Mouse (Mus musculus) adrenal gland, postnatal 10 days (tissue): ENCODE data around the gene Cer1. TPM values are rescaled to one million over a fixed set of nuclear protein-coding genes. Genes with fewer than 3 reads are reported as not detected.

Experiments used
- DNase-seq: peaks from one replicate; pipeline ENCODE4 v3.0.0; 2021; ENCODE audit warnings: mixed read lengths
- long read RNA-seq, 2 experiments: library from polyadenylated mRNA; stranded (forward); transcript quantifications; one replicate each; pipeline ENCODE4 v2.0.0; 2021
- total RNA-seq, 2 experiments: library from RNA; stranded (reverse); gene quantifications; 2 replicates each; pipeline ENCODE4 v1.2.3; 2021

Gene Cer1
- not detected for total RNA-seq
- long read RNA-seq, experiment 1, result 0 reads
- long read RNA-seq, experiment 2, result 0 reads

DNA sequence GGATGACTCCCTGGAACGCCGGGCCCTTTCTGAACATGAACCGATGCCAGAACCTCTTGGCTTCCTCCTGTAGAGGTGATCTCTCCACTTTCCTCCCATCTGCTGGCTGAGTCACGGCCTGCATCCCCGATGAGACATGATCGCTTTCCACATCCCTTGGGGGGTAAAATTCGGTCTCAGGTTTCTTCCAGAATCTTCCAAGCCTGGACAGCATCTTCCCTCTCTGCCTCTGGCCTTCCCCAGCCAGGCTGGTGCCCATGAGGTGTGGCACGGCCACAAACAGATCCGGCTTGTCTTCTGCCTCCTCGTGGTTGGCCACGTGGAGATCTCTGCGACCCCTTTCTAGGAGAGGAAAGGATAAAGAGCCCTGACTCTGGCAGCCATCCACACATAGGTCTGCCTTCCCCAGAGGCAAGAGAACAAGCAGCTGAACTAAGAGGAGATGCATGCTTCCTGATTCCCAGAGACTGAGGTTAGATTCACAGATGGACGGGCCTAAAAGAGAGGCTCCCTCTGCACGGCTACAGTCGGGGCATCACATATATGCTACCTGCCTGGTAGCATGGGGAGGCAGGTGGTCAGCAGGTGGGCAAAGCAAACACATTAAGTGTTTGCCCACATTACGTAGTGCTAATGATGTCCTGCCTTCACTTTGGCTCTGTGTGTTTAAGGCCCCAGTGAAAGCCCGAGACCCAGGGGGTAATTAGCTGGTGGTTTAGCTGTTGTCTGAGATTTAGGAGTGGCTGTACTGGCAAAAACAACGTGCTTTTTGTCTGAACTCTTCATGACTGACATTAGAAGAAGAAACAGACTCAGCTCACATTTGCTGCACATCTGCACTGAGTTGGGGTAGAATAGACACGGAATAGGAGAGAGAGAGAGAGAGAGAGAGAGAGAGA lies at the start of gene Cer1:
Gene Cer1 (minus strand): TSS at position 513 of the 899 bp plus-strand sequence.
- no peak for DNase-seq

DNA sequence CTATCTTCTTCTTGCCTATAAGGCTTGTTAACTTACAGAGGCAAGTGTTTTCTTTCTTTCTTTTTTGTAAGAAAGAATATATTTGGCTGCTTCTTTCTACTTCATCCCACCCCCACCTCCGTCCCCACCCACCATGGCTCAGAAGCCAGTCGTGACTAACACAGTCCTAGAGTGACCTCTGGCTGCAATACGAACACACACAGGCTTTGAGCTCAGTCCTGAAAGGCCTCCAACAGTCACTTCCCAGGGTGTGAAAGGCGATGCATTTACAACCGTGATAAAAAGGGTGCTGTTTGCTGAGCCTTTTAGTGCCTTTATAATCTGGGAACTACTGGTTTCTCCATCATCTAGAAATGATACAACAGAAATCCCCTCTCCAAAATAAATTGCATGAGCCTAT lies 49.4 kb upstream of the Cer1 start:
- DNase-seq, result peak; percentile 34

DNA sequence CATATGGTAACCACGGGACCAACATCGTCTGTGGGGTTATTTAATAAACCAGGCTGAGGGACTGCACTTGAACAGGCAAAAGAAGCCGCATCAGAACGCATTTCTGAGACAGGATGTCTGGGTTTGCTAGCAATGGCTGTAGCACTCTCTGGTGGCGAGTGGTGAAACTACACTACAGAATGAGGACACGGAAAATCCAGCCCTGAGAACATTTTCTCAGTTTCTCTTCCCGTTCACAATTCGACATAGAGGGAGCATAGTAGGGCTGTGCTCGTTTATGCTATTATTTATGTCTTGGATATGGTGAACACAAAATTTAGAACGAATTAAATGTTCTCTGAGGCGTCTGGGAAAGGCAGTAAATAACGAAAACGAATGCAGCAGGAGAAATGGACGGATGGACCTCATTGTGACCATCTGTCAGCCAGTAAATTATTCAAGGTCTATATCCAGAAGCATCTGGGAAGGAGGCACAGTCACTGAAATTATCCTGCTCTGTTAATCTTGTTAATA lies 48.8 kb upstream of the Cer1 start:
- peak; percentile 83 for DNase-seq

DNA sequence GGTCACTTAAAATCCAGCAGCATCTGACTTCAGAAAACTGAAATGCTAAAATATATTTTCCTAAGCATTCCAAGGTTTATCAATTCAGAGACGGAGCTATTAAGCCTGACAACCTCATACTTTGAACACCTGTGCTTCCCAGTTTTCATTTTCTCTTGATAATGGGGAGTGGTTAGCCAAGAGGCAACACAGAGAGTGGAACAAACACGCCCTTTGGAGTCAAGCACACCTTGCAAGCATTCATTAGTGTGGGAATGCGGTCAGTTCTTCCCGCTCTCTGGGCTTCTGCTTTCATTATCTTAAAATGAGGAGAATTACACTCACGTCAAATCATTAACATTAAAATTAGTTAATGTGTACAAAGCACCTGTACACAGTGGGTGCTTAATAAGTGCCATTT lies 45.1 kb upstream of the Cer1 start:
- DNase-seq, result no peak

DNA sequence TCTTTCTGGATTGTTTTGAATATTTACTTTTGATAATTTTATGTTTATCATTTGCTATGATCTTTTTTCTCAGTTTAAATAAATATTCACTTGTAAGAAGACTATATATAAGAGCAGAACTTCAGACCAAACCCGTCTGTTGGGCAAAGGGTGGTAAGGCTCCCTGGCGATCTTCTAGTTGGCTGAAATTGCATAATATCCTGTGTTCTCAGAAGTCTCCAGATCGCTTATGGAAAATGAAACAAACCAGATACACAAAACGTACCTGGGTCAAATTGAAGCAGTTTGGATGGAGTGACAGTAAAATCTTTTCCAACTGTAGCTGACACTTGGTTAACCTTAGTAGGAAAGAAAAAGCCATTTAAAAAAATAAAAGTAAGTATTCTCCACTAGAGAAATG lies 37.0 kb upstream of the Cer1 start:
- DNase-seq, result no peak

DNA sequence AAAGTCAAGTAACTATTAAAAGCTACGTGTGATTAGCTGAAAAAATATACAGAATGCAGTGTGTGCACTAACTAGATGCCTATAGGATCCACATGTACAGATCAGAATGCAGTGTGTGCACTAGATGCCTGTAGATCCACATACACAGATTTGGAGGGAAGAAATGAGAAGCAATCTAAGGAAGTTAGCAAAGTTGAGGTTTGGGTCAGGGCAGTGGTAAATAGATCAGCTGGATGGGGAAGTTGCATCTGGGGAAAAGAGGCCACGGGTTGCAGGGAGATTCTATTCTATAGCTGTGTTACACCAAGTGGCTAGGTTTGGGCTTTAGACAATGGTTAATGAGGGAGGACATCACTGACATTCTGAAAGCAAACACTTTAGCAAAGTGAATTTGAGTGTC lies 33.7 kb upstream of the Cer1 start:
- DNase-seq, result no peak

DNA sequence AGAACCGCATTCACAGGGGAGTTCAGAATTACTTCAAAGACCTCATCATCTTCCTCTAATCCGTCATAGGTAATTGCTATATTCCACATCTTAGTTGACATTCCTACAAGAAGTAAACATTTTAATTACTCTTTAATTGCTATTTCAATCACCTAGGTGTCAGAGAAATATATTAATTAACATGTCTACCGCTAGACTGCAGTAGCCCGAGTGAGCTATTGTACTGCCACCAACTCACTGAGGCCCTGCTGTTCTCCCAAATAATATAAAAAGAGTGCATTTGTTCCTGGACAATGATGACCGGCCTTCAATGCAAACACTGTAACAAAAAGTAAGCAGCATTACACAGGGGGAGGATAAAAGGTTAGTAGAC lies 31.7 kb upstream of the Cer1 start:
- no peak for DNase-seq

DNA sequence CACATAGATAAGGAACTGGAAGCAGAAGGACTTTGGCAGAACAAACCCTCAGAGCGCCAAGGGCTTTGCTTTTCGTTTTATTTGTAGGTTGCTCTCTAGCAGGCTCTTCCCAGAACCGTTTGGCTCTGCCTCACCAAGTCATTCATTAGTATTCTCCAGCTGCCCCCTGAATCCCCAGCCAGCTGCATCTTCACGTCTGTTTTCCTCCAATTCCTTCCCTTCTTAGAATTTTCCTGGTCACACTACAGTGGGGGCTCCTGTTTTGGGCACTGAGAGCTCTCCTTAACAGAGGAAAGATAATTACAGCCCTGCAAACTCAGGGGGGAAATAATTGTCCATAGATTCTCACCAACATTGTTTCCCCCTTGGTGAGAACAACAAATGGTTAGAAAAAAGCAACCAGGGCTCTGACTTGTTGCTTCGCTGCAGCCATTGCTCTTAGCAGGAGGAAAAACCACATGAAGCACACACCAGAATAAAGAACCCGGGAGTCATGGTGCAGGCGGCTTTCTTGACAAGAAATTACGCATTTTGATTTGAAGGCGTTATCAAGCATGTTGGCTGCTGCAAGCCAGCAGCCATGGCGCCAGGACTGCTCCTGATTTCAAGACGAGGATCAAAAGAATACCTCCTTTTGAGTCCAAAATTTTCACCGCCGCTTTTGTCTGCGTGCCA lies 31.2 kb upstream of the Cer1 start:
- DNase-seq, result peak; percentile 11

DNA sequence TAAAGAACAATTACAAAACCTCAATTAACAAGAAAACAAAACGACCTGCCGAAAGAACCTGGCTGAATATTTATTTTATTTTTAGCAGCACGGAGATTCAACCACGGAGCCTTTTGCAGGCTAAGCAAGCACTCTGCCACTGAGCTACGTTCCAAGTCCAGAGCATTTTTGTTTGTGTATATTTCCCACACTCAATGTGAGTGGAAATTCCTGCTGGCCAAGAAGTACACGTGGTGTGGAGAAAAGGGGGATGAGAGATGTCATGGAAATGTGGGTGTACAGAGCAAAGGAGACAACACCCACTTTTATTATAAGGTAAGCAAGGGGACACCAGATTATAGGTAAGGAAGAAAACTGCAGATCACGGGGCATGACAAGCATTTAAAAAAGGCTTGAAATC lies 30.6 kb upstream of the Cer1 start:
- DNase-seq, result no peak

DNA sequence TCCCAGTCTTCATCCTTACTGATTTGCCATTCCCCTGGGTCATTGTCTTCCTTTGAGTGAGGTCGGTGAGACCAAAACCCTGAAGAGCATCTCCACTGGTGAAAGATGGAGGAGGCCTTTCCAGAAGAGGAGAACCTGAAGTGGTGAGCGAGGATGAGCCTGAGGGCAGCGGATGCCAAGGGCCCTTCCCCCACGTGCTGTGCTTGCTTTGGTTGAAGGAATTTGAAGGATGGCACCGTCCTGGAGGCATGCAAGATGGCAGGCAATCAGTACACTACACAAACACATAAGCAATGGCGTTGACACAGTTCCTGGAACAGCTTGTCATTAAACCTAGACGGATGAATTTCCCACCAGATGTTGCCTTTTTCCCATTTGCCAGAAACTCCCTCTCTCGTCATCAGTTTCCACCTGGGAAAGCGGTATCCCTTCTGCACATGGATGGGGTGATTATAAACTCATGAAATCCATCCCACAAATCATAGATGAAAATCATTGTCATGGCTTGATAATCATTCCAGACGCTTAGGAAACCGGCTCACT lies 29.7 kb upstream of the Cer1 start:
- DNase-seq, result no peak

DNA sequence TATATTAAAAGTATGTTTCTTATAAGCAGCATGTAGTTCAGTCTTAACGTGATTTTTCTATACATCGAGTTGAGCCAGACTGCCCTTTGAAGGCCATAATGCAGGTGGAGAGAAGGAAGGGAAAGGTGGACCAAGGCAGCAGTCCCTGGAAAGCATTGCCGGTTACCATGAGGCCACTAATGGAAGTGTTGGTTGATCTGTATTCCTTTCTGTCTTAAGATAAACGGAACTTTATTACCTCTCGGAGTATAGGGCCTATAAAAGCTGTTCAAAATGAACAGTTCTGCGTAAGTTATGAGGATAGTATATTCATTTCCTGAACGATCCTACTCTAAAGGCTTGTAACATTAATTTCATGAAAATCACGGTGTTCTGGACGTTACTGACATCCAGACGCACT lies 10.3 kb upstream of the Cer1 start:
- no peak for DNase-seq

DNA sequence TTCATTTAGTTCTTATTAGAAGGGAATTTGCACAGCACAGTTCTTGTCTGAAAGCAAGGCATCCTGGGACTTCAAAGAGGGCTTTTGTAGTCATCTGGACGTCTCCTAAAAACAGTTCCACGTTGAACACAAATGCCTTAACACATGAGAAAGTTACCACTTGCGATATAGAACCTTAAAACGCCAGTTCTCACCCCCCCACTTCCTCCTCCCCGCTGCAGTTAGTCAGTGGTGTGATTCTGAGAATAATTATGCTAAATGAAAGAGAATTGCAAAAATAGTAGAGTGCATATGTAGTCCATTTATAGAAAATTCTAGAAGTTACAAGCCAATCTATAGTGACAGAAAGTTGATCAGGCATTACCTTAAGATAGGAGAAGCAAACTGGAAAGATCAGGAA lies 7.3 kb upstream of the Cer1 start:
- no peak for DNase-seq

DNA sequence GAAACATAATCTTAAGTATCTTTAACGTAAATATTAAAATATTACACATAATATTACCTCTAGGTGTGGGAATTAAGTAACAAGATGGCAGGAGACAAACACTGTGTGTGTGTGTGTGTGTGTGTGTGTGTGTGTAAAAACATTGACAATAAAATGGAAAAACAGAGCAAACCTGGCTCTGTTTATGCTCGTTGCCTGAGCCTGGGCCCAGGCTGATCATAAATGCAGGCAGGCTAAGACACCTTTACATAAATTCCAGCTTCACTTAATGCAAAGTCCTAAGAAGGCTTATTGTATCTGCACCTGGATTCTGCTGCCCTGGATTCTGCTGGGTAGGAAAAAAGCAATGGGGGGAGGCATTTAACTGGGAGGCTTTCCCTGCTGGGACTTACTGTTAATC lies 6.6 kb upstream of the Cer1 start:
- no peak for DNase-seq

DNA sequence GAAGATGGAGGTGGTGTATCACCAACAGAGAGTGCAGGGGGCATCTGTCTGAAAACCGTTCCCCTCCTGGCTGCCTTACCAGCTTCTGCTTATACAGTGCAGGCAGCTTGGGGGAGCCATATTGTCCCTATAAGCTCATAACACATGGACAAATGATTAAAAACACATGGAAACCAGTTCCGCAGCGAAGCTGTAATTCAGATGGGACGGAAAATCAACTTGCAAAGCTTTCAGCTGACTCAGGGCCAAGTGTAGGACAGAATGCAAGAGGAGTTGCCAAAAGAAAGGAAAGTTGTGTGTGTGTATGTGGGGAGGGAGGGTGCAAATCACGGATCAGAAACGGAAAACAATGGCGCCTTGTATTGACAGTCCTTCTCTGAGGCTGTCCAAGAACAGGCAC lies 6.1 kb upstream of the Cer1 start:
- no peak for DNase-seq

DNA sequence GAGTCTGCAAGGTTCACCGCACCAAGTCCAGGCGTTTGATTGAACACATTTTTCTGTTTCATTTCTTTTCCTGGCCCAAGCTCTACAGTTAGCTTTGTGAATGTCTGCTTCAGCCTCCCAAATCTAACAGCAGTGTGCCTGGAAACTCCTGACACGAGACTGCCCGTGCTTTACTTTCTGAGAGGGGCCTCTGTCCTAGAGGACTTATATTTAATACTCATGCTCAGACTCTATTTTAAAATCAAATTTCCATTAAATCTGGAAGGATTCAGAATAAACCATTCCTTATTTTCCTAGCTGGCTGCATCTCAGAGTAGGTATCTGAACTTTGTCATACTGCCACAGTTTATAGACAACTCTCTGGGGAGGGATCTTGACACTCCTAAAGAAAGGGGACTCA lies 5.6 kb upstream of the Cer1 start:
- DNase-seq, result no peak

DNA sequence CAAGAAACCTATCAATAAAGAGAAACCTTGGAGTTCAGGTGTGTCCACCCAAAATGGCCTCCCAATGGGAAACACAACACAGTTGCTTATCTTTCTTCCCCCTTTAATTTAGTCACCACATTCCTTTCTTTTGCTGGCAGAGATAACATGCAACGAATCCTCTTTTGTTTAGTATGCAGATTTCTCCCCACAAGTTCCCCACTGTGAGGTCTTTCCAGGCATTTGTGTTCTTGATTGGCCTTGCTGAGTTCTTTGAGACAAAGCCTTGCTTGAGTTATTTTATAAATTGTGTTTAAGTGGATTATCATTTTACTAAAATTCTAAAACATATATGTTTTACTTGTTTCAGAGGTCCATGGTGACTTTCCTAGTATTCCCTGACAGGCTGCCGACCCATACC lies 1.2 kb upstream of the Cer1 start:
- no peak for DNase-seq

DNA sequence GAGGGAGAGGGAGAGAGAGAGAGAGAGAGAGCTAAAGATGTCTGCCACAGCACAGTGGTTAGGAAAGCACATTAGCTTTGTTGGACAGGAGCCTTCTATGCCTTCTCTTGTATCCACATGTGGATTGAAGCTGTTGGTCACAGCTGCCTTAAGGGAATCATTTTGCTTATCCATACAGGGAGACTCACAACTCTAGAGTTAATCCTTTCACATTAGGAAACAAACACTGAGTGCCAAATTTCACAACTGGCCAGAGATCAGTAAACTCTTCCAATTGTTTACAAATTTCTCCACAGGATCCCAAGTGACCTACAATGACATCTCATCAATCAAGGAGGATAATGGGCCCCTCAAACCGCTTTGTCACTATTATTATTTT lies 576 bp upstream of the Cer1 start:
- DNase-seq, result no peak

DNA sequence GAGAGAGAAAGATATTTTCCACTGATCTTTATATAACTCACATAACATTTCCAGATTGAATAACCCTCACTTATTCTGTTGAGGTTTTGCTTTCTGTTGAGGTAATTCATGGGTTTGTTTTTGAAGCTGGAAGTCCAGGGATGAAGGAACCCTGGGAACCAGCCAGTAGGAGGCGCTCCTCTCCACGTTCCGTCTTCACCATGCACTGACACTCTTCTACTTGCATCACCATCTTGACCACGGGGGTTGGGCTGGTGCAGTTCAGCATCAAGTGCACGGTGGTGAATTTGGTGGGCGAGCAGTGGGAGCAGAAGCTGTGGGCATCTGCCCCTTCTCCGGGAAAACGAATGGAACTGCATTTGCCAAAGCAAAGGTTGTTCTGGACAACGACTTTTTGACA lies 2.4 kb downstream of the Cer1 start:
- DNase-seq, result no peak

DNA sequence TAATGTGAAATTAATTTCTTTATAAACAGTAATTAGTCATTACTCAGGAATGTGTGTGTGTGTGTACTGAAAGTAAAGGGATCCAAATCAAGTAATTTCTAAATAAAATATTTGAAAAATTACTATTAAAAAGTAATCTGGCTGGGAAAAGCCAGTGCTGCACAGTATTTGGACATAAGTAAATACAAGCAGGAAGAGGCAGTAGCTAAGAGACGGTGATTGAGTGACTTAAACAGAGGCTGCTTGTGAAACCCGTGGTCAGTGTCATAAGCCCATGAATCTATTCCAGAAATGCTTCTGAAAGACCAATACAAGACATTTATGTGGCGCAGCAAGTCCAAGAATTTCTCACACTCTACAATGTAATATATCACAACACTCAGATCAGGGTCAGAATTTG lies 3.6 kb downstream of the Cer1 start:
- DNase-seq, result no peak

DNA sequence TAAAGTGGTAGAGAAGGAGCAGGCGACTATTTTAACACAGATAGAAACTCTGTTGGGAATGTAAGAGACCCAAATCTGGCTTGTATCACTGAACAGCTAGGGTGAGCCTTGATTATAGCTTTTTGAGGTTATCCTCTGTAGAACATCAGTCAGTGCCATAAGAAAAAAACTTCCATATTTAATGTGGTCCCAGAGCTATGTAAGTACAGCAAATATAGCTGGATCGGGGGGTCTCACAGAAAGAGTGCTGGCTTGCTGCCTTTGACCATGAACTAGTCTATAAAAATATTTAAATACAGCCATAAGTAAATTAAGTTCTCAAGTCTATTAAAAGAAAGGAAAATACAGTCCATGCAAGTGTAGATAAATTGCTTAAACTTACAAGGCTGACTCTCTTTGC lies 4.7 kb downstream of the Cer1 start:
- DNase-seq, result no peak

DNA sequence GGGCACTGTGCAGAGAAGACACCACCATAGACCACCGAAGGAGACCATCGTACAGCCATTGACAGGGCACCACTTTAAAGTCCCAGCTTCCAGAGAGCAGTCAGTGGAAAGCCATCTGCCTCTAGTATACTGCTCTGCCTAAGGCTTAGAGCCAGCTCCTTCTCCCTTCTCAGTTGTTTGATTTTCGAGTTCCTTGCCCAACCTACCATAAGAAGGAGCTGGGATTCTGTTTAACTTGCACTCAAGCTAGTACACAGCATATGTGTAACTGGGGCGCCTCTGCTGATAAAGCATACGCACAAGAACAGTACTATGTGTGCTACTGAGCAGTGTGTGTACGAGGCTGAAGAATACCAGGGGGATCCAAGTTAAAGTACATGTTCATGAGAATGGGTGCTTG lies 5.8 kb downstream of the Cer1 start:
- DNase-seq, result no peak

DNA sequence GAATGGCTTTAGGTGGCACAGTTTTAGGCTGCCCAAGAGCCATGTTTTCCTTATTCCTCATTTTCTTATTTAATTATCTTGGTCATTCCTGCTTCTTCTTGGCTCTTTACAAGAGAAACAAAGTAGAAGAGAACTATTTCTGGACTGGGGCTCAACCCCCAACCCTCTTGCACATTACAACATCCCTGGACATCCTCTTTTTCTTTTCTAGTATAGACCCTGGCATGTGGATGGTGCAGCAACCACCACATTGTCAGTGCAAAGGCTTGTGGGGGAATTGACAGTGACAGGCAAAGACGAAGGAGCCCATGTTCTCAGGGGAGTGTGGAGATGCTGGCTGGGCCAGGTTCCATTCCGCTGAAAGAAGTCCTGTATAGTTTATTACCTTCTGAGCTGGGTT lies 8.3 kb downstream of the Cer1 start:
- DNase-seq, result no peak

DNA sequence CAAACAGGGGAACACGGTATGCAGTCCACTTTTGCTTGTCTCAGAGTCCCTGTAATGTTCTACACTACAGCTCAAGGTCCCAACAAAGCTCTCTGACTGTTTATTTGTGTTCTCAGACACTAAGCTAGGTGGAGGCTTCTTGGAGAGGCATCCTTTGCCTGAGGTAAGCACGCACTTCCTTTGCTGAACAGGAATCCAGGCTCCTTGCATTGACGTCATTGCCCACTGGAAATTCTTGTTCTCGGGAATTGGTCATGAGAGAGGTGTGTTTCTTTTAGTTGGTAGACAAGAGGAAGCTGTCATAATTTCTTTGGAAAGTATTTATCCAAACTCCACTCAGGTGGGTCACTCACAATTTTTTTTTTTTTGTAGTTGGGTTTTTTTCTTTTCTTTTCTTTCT lies 9.4 kb downstream of the Cer1 start:
- no peak for DNase-seq

DNA sequence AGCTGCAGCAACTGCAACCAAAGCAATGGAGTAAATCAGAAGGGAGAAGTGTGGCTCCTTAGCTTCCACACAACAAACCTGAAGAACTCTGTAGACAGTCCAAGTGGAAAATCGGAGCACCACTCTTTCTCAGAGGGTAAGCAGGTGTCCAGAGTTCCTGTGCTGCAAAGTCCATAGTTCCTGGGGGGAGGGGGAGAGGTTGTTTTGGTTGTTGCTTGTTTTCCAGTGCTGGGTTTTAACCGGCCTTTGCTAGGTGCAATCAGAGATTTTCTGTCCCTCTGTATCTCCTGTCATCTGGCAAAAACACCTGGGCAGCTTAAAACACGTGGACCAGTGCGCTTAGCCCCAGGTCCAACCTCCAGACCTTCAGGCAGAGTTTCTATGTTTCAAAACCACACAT lies 10.2 kb downstream of the Cer1 start:
- DNase-seq, result no peak
